Mouse (Mus musculus) midbrain, embryonic 16.5 days (tissue): ENCODE results near the gene Psmc5. TPM values are rescaled to one million over a fixed set of nuclear protein-coding genes. Genes with fewer than 3 reads are reported as not detected.
A peak's percentile ranks its signal among the peaks of the same experiment; 100 is the strongest.

ENCODE experiments used
- ATAC-seq: fragments of 200-750 bp; cut with Nextera tagmentation; 2 replicates; pipeline ENCODE4 v1.8.0; 2017; ENCODE audit warnings: moderate TSS enrichment
- H3K27ac ChIP-seq: fragments of 300-500 bp; sonication (generic); 2 replicates; pipeline ENCODE4 v1.5.1; 2014; ENCODE audit warnings: mild to moderate bottlenecking, low read length, mixed read lengths
- H3K27me3 ChIP-seq: fragments of 300-500 bp; sonication (generic); 2 replicates; pipeline ENCODE4 v1.6.1; 2014; ENCODE audit warnings: low read depth, low read length, mixed read lengths; ENCODE audit not compliant: control insufficient read depth, insufficient read depth
- H3K36me3 ChIP-seq: fragments of 300-500 bp; sonication (generic); 2 replicates; pipeline ENCODE4 v1.6.1; 2014; ENCODE audit warnings: mild to moderate bottlenecking, low read length, moderate library complexity, mixed read lengths; ENCODE audit not compliant: control insufficient read depth, insufficient read depth
- H3K4me1 ChIP-seq: fragments of 300-500 bp; sonication (generic); 2 replicates; pipeline ENCODE4 v1.6.1; 2014; ENCODE audit warnings: mild to moderate bottlenecking, low read length, mixed read lengths; ENCODE audit not compliant: control insufficient read depth, insufficient read depth
- H3K4me2 ChIP-seq: fragments of 300-500 bp; sonication (generic); 2 replicates; pipeline ENCODE4 v1.6.1; 2014; ENCODE audit warnings: mild to moderate bottlenecking, low read length, mixed read lengths
- H3K4me3 ChIP-seq: fragments of 300-500 bp; sonication (generic); 2 replicates; pipeline ENCODE4 v1.5.1; 2014; ENCODE audit warnings: low read depth, mild to moderate bottlenecking, low read length, moderate library complexity, mixed read lengths
- H3K9ac ChIP-seq: fragments of 300-500 bp; sonication (generic); 2 replicates; pipeline ENCODE4 v1.6.1; 2014; ENCODE audit warnings: low read depth, low read length, mixed read lengths
- H3K9me3 ChIP-seq: fragments of 300-500 bp; sonication (generic); replicated peaks from 2 replicates; pipeline ENCODE4 v1.6.1; 2014; ENCODE audit warnings: mild to moderate bottlenecking, low read length, mixed read lengths; ENCODE audit not compliant: control insufficient read depth, poor library complexity, severe bottlenecking
- WGBS: fragments of 180-500 bp; shearing (Covaris S2); extraction: QIAGEN DNeasy Blood & Tissue Kit; methylation state at CpG from one replicate; pipeline ENCODE4 v1.1.7; 2014; 5-methylcytosine and 5-hydroxymethylcytosine counted together
- polyA plus RNA-seq: library from polyadenylated mRNA; unstranded; fragments of >200 nt; fragmentation: Nextera tagmentation; extraction: Ambion mirVana; gene quantifications from 2 replicates; pipeline ENCODE4 v1.2.1, GENCODE M21; 2015

Psmc5 gene
- polyA plus RNA-seq, 1 experiment from 2014 or later, result 278 TPM

GRCm38 (mm10) chr11:106273311-106273684 lies 17.3 kb downstream of the Psmc5 start:
- peak overlapping the region; percentile 77 for H3K4me3 ChIP-seq
- H3K9ac ChIP-seq, result peak overlapping the region; percentile 80
- 15% methylated on average over 16 of the region's 16 CpGs for WGBS
- H3K4me2 ChIP-seq, result peak overlapping the region; percentile 71
- no peaks in the 10 kb centered on the region for H3K9me3 ChIP-seq
- no peaks in the 10 kb centered on the region for H3K36me3 ChIP-seq
- no peaks in the 10 kb centered on the region for H3K27me3 ChIP-seq
- H3K4me1 ChIP-seq, result peaks cover 23% of the 10 kb centered on the region
- ATAC-seq, result peak; percentile 27
- peak overlapping the region; percentile 81 for H3K27ac ChIP-seq

GRCm38 (mm10) chr11:106273811-106274210 lies 17.9 kb downstream of the Psmc5 start:
- no peaks in the 10 kb centered on the region for H3K9me3 ChIP-seq
- H3K27me3 ChIP-seq, result no peaks in the 10 kb centered on the region
- H3K9ac ChIP-seq, result no peak overlapping the region
- no peak overlapping the region for H3K27ac ChIP-seq
- H3K4me1 ChIP-seq, result peaks cover 18% of the 10 kb centered on the region
- H3K36me3 ChIP-seq, result no peaks in the 10 kb centered on the region
- 97% methylated on average over 6 of the region's 6 CpGs for WGBS
- no peak for ATAC-seq
- no peak overlapping the region for H3K4me3 ChIP-seq
- peak overlapping the region; percentile 71; the same call in 1 of the 2 replicates for H3K4me2 ChIP-seq

GRCm38 (mm10) chr11:106274374-106274773 lies 18.4 kb downstream of the Psmc5 start:
- Histone ChIP-seq H3K9ac (no peak overlapping the region), H3K27ac (no peak overlapping the region), H3K36me3 (no peaks in the 10 kb centered on the region), H3K9me3 (no peaks in the 10 kb centered on the region), H3K4me2 (no peak overlapping the region), H3K27me3 (no peaks in the 10 kb centered on the region), H3K4me3 (no peak overlapping the region), H3K4me1 (peaks cover 14% of the 10 kb centered on the region)
- WGBS, result 85% methylated on average over 1 of the region's 1 CpGs
- ATAC-seq, result no peak

GRCm38 (mm10) chr11:106274971-106275411 lies 19.0 kb downstream of the Psmc5 start:
- Histone ChIP-seq H3K9ac (no peak overlapping the region), H3K27me3 (no peaks in the 10 kb centered on the region), H3K36me3 (no peaks in the 10 kb centered on the region), H3K4me1 (peaks cover 14% of the 10 kb centered on the region), H3K27ac (no peak overlapping the region), H3K4me3 (no peak overlapping the region), H3K4me2 (no peak overlapping the region), H3K9me3 (no peaks in the 10 kb centered on the region)
- ATAC-seq, result no peak
- 87% methylated on average over 7 of the region's 7 CpGs for WGBS

- H3K27me3 ChIP-seq, result no peaks in the 10 kb centered on the region
- peaks cover 9% of the 10 kb centered on the region for H3K4me1 ChIP-seq
- peak within 1 kb of the TSS; percentile 66 for H3K4me2 ChIP-seq
- no peaks in the 10 kb centered on the region for H3K9me3 ChIP-seq
- H3K27ac ChIP-seq, result no peak within 1 kb of the TSS
- WGBS, result 5% methylated on average over 25 of the region's 25 CpGs
- peak; percentile 63 for ATAC-seq
- peak within 1 kb of the TSS; percentile 15; the same call in 1 of the 2 replicates for H3K4me3 ChIP-seq
- H3K36me3 ChIP-seq, result no peaks in the 10 kb centered on the region
- 0 out of 2 replicates have a peak within 1 kb of the TSS, but pooled peaks have one; percentile 32 for H3K9ac ChIP-seq
Measured at GRCm38 (mm10) chr11:106276454-106276853, 20.5 kb downstream of the Psmc5 start, which contains the start of gene Tcam1. TSS of gene Tcam1 (plus strand) at chr11:106276672.

GRCm38 (mm10) chr11:106282452-106282851 lies 26.5 kb downstream of the Psmc5 start:
- WGBS, result 86% methylated on average over 6 of the region's 6 CpGs

GRCm38 (mm10) chr11:106283371-106283770 lies 27.4 kb downstream of the Psmc5 start:
- Histone ChIP-seq H3K36me3 (no peaks in the 10 kb centered on the region), H3K9me3 (no peaks in the 10 kb centered on the region), H3K4me1 (no peaks in the 10 kb centered on the region), H3K4me2 (no peak overlapping the region), H3K27ac (no peak overlapping the region), H3K27me3 (no peaks in the 10 kb centered on the region), H3K4me3 (no peak overlapping the region), H3K9ac (no peak overlapping the region)
- 86% methylated on average over 4 of the region's 4 CpGs for WGBS
- ATAC-seq, result no peak

More at GRCm38 (mm10) chr11:106282452-106282851, 26.5 kb downstream of the Psmc5 start:
- Histone ChIP-seq H3K27me3 (no peaks in the 10 kb centered on the region), H3K36me3 (no peaks in the 10 kb centered on the region), H3K9ac (no peak overlapping the region), H3K4me3 (no peak overlapping the region), H3K27ac (no peak overlapping the region), H3K4me1 (no peaks in the 10 kb centered on the region), H3K9me3 (no peaks in the 10 kb centered on the region), H3K4me2 (no peak overlapping the region)
- ATAC-seq, result no peak

GRCm38 (mm10) chr11:106284126-106284525 lies 28.2 kb downstream of the Psmc5 start:
- WGBS, result 67% methylated on average over 8 of the region's 8 CpGs
- H3K9me3 ChIP-seq, result no peaks in the 10 kb centered on the region
- H3K9ac ChIP-seq, result no peak overlapping the region
- H3K4me3 ChIP-seq, result no peak overlapping the region
- H3K27me3 ChIP-seq, result no peaks in the 10 kb centered on the region
- no peaks in the 10 kb centered on the region for H3K36me3 ChIP-seq
- ATAC-seq, result no peak
- H3K4me1 ChIP-seq, result no peaks in the 10 kb centered on the region
- no peak overlapping the region for H3K4me2 ChIP-seq
- H3K27ac ChIP-seq, result no peak overlapping the region

- Histone ChIP-seq H3K9ac (no peak overlapping the region), H3K36me3 (no peaks in the 10 kb centered on the region), H3K4me1 (no peaks in the 10 kb centered on the region), H3K4me2 (no peak overlapping the region), H3K4me3 (no peak overlapping the region), H3K27me3 (no peaks in the 10 kb centered on the region), H3K9me3 (no peaks in the 10 kb centered on the region), H3K27ac (no peak overlapping the region)
- 86% methylated on average over 7 of the region's 7 CpGs for WGBS
- ATAC-seq, result no peak
Measured at GRCm38 (mm10) chr11:106286206-106286605, 30.3 kb downstream of the Psmc5 start.
